Mouse (Mus musculus) embryo, embryonic 10.5 days (tissue): Measurements from ENCODE around the gene Gm12887.

Experiments used
- DNase-seq: peaks from one replicate; pipeline ENCODE4 v3.0.0-alpha.2; 2015; ENCODE audit warnings: low spot score

The Gm12887 gene

GRCm38 (mm10) chr4:121622003-121622402 lies at the start of gene Gm12887:
Gene Gm12887, minus strand, starts transcription at chr4:121622103.
- DNase-seq: no peak

- DNase-seq: no peak
Measured at GRCm38 (mm10) chr4:121657040-121657439, 35.1 kb upstream of the Gm12887 start.
